Mouse (Mus musculus): ENCODE results near the gene Ptprc.

DNA sequence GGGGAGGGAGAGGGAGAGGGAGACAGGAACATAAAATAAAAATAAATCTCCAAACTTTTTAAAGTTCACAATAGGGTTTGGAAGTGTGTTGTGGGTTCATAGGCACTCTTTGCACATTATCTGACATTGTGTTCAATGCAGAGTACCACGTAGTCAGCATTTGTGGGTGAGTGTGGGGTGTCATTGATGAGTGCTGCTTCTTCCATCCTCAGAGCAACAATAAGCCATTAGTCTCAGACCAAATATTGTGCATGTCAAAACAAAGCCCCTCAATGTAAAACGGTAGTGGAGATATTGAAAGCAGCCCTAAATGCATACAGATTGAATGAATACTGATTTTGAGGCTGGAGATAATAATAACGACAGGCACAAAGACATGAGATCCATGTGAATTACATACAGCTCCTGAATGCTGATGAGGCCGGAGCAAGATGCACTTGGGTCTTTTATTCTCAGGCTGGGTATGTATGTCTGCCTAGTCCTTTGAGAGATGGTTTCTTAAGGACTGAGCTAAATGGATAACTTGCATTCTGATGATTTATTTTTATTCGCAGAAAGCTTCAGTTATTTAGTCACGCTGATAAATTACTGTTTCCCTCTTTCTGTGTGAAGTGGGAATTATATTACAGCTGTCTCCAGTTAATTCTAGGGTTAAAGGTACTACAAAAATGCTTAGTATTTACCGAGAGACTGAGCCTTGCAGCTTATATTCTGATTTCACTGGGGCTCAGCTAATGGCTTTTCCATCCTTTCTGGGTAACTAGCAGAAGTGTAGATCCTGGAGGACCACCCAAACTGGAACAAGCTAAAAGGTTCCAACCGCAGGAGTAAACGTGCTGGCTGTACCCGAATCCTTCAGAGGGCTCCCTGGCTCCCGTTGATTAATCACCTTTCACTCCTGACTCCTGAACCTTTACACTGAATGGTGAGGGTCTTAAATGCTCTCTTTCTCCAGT, 153.3 kb downstream of the Ptprc start:
- TF ChIP-seq CTCF (IDR thresholded peaks at IDR 0.05) = no peak
- no peak for TF ChIP-seq EP300 (IDR thresholded peaks at IDR 0.05; ENCODE audit: insufficient read depth, low read depth, low read length)
- TF ChIP-seq POLR2A (IDR thresholded peaks at IDR 0.05; ENCODE audit: insufficient read depth, low read depth, low read length) = no peak

Data from heart, adult 2 months (tissue).